Mouse (Mus musculus) limb, embryonic 14.5 days (tissue): Measurements from ENCODE around the gene Utp14a. TPM values are rescaled to one million over a fixed set of nuclear protein-coding genes. Genes with fewer than 3 reads are reported as not detected.

Source experiments
- ATAC-seq: fragments of 200-750 bp; cut with Nextera tagmentation; 2 replicates; pipeline ENCODE4 v1.8.0; 2017; ENCODE audit warnings: low read depth, moderate number of reproducible peaks, moderate TSS enrichment; ENCODE audit not compliant: low FRiP score
- DNase-seq: peaks from one replicate; pipeline ENCODE4 v3.0.0-alpha.2; 2015; ENCODE audit warnings: low spot score
- H3K27ac ChIP-seq: fragments of 300-500 bp; sonication (generic); replicated peaks from 2 replicates; pipeline ENCODE4 v1.5.1; 2014; ENCODE audit warnings: low read depth, mild to moderate bottlenecking, low read length, moderate library complexity, mixed read lengths
- H3K27me3 ChIP-seq: fragments of 300-500 bp; sonication (generic); 2 replicates; pipeline ENCODE4 v1.6.1; 2014; ENCODE audit warnings: low read length, mixed read lengths; ENCODE audit not compliant: control insufficient read depth, insufficient read depth
- H3K36me3 ChIP-seq: fragments of 300-500 bp; sonication (generic); 2 replicates; pipeline ENCODE4 v1.6.1; 2014; ENCODE audit warnings: mild to moderate bottlenecking, low read length, moderate library complexity, mixed read lengths; ENCODE audit not compliant: control insufficient read depth, insufficient read depth
- H3K4me1 ChIP-seq: fragments of 300-500 bp; sonication (generic); 2 replicates; pipeline ENCODE4 v1.6.1; 2014; ENCODE audit warnings: antibody characterized with exemption, low read length, mixed read lengths; ENCODE audit not compliant: control insufficient read depth, insufficient read depth
- H3K4me2 ChIP-seq: fragments of 300-500 bp; sonication (generic); replicated peaks from 2 replicates; pipeline ENCODE4 v1.6.1; 2014; ENCODE audit warnings: low read depth, mild to moderate bottlenecking, low read length, moderate library complexity; ENCODE audit not compliant: severe bottlenecking
- H3K4me3 ChIP-seq: fragments of 300-500 bp; sonication (generic); replicated peaks from 2 replicates; pipeline ENCODE4 v1.5.1; 2014; ENCODE audit warnings: low read length
- H3K9ac ChIP-seq: fragments of 300-500 bp; sonication (generic); 2 replicates; pipeline ENCODE4 v1.6.1; 2014; ENCODE audit warnings: mild to moderate bottlenecking, low read depth, low read length, moderate library complexity; ENCODE audit not compliant: severe bottlenecking
- H3K9me3 ChIP-seq: fragments of 300-500 bp; sonication (generic); 2 replicates; pipeline ENCODE4 v1.6.1; 2016; ENCODE audit warnings: low read length; ENCODE audit not compliant: control insufficient read depth
- POLR2A ChIP-seq: fragments of 200-500 bp; IDR thresholded peaks from 2 replicates; pipeline ENCODE4 v1.8.0; 2012; ENCODE audit warnings: inconsistent platforms, mild to moderate bottlenecking, moderate library complexity, borderline replicate concordance; ENCODE audit not compliant: insufficient read depth, insufficient read length; ENCODE audit errors: extremely low read depth
- WGBS: fragments of 180-500 bp; shearing (Covaris S2); extraction: QIAGEN DNeasy Blood & Tissue Kit; methylation state at CpG from one replicate; pipeline ENCODE4 v1.1.7; 2014; 5-methylcytosine and 5-hydroxymethylcytosine counted together
- polyA plus RNA-seq, 2 experiments: library from polyadenylated mRNA; depleted of rRNA in 1 of 2; stranded (reverse) in 1 of 2; unstranded in 1 of 2; fragments of >200 nt; fragmentation: Nextera tagmentation in 1 of 2; extraction: Ambion mirVana in 1 of 2; gene quantifications; 2 replicates each; pipeline versions ENCODE4 v1.2.1 to v1.2.3; 2012 to 2014

The Utp14a gene
- polyA plus RNA-seq, 2 experiments, result 19.0 to 20.9 TPM

DNA sequence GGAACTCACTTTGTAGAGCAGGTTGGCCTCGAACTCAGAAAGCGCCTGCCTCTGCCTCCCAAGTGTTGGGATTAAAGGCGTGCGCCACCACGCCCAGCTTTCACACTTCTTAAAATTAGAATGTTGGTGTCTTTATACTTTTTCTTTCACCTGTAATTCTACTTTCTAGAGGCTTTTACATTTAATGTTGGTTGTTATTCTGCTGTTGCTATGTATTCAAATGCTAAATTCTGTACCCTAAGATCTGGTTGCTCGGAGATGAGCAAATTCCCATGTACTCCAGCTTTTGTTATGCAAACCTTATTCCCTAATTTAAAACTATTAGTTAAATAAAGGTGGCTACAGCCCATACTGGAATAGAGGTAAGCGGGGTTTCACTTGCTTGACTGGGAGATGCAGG is 34.0 kb upstream of the Utp14a start:
- ATAC-seq, result no peak
- no peak overlapping the region for H3K4me2 ChIP-seq
- H3K9me3 ChIP-seq, result no peaks in the 10 kb centered on the region
- no peak overlapping the region for H3K27ac ChIP-seq
- no peak for TF ChIP-seq POLR2A
- 82% methylated on average over 7 of the region's 7 CpGs for WGBS
- H3K4me3 ChIP-seq, result no peak overlapping the region
- no peaks in the 10 kb centered on the region for H3K4me1 ChIP-seq
- no peaks in the 10 kb centered on the region for H3K27me3 ChIP-seq
- DNase-seq, result no peak
- H3K9ac ChIP-seq, result no peak overlapping the region
- H3K36me3 ChIP-seq, result no peaks in the 10 kb centered on the region

DNA sequence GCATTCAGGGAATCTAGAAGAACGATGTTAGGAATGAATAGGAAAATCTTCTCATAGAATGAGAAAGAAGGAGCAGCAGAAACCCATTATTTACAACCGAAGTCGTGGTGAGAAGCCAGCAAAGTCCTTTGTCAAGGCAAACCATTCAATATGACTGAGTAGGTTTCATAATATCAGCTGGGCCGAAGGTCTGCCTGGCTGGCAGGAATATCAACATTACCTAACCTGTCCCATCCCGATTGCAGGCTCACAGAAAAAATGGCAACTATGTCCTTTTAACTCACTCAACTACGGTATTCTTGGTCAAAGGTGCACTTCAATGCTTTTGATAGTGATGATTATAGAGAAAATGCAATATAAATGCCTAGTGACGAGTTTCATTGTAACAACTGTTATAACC is 30.4 kb upstream of the Utp14a start:
- DNase-seq (no peak), ATAC-seq (no peak)
- no peaks in the 10 kb centered on the region for H3K36me3 ChIP-seq
- no peak overlapping the region for H3K27ac ChIP-seq
- TF ChIP-seq POLR2A, result no peak
- H3K9ac ChIP-seq, result no peak overlapping the region
- H3K4me3 ChIP-seq, result no peak overlapping the region
- no peaks in the 10 kb centered on the region for H3K27me3 ChIP-seq
- H3K9me3 ChIP-seq, result no peaks in the 10 kb centered on the region
- WGBS, result 80% methylated on average over 7 of the region's 7 CpGs
- H3K4me2 ChIP-seq, result no peak overlapping the region
- H3K4me1 ChIP-seq, result no peaks in the 10 kb centered on the region

DNA sequence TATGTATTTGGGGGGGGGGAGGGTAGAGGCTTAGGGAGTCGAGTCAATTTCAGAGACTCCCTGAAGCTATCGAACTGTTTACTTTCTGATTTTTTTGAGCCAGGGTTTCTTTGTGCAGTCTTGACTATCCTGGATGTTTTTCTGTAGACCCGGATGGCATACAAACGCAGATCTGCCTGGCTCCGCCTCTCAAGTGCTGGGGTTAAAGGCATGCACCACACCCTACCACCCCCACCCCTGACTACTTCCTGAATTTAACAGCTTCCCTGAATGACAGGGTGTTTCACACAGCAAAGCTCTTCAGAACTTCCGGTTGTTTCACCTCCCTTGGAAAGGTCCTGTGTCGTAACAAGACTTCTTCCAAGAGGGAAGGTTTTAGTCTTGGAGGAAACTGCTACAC is 22.2 kb upstream of the Utp14a start:
- no peak for TF ChIP-seq POLR2A
- no peak for DNase-seq
- no peaks in the 10 kb centered on the region for H3K9me3 ChIP-seq
- H3K27me3 ChIP-seq, result no peaks in the 10 kb centered on the region
- H3K27ac ChIP-seq, result no peak overlapping the region
- H3K4me1 ChIP-seq, result no peaks in the 10 kb centered on the region
- 59% methylated on average over 7 of the region's 7 CpGs for WGBS
- no peaks in the 10 kb centered on the region for H3K36me3 ChIP-seq
- no peak overlapping the region for H3K4me3 ChIP-seq
- H3K4me2 ChIP-seq, result no peak overlapping the region
- no peak overlapping the region for H3K9ac ChIP-seq
- ATAC-seq, result no peak

DNA sequence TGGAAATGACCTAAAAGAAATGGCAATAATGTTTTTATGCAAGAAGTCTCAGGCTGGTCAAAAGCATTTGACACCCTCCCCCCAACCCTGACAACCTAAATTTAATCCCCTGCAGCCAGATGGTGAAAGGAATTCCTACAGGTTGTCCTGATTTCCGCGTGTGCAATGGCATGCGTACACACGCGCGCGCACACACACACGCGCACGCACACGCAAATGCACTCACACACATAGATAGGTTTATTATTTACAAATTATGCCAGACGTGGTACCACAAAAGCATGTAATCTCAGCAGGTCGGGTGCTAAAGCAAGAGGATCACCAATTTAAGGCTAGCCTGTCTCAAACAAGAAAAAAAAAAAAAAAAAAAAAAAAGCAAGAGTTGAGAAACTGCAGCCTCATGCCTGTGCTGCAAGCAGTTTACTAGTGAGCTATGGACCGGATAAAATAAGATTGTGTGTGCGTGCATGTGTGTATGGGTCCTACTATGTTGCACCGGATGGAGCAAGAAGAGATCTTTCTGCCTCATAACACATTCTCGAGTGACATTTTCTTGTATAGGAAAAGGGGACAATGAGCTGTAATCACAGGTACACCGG is 733 bp upstream of the Utp14a start:
- Histone ChIP-seq H3K9me3 (no peaks in the 10 kb centered on the region), H3K27me3 (no peaks in the 10 kb centered on the region), H3K36me3 (no peaks in the 10 kb centered on the region), H3K9ac (peak overlapping the region; percentile 43; the same call in 1 of the 2 replicates), H3K27ac (peak overlapping the region; percentile 58), H3K4me3 (peak overlapping the region; percentile 53), H3K4me1 (no peaks in the 10 kb centered on the region), H3K4me2 (peak overlapping the region; percentile 56)
- no peak for DNase-seq
- 30% methylated on average over 18 of the region's 18 CpGs for WGBS
- peak; percentile 58 for ATAC-seq
- TF ChIP-seq POLR2A, result no peak

DNA sequence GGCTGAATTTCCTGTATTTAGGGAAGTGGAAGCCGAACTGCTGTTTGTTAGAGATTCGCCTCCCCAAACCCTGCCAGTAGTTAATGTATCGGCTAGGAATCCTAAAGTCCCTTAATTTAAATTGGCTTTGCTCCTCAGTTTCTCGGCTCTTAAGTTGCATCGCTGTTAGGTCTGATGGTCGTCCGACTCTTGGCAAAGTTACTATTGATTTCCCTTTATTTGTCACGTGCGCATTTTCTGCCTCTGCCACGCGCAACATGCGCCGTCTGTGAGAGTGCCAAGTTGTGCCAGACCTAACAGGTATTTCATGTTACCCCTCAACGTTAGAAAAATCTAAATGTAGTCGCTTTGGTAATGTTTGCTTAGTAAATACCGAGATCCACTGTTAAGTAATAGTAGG is 349 bp downstream of the Utp14a start:
- no peak for DNase-seq
- Histone ChIP-seq H3K36me3 (peaks cover 4% of the 10 kb centered on the region), H3K4me3 (peak overlapping the region; percentile 53), H3K9me3 (no peaks in the 10 kb centered on the region), H3K9ac (peak overlapping the region; percentile 46), H3K27me3 (no peaks in the 10 kb centered on the region), H3K27ac (peak overlapping the region; percentile 33; the same call in 1 of the 2 replicates), H3K4me2 (peak overlapping the region; percentile 48), H3K4me1 (no peaks in the 10 kb centered on the region)
- TF ChIP-seq POLR2A, result no peak
- 15% methylated on average over 16 of the region's 16 CpGs for WGBS
- ATAC-seq, result no peak
